Mouse (Mus musculus): ENCODE results near the gene Sept9. TPM values are rescaled to one million over a fixed set of nuclear protein-coding genes. Genes with fewer than 3 reads are reported as not detected.

Gene Sept9
- polyA plus RNA-seq, 1 experiment from 2014 or later, result 52.5 TPM

DNA sequence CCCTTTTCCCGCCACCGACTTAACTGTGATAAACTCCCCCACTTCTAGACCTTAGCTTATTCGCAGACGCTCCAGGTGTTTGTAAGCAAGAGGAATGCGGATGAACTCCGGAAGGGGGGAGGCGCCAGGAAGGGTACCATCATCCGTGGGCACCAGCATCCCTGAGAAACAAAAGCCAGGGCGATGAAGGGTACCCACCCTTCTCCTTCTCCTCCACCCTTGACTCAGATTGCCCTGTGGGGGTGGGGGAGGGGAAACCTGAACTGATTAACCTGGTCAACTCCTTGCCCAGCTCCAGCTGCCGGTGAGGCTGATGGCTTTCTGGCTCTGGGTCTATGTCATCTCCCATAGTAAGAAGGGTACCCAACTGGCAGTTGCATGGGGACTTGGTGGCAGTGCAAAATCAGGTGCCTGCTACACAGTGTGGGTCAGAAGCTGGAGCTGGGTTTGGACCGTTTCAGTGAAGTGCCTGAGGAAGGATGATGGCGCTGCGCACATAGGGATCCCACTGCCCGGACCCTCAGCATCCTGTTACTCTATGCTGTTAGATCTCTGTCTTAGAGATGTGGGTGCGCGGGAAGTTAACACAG lies 209.1 kb downstream of the Sept9 start:
- Histone ChIP-seq H3K4me2 (replicated peaks; ENCODE audit: low read depth, low read length) (peak overlapping the region; percentile 32; the same call in 1 of the 2 replicates), H3K27ac (ENCODE audit: low read length) (no peak overlapping the region), H3K4me1 (ENCODE audit: insufficient read depth, low read depth, low read length) (peaks cover 3% of the 10 kb centered on the region; the same call in 1 of the 2 replicates), H3K36me3 (ENCODE audit: insufficient read depth, low read length) (no peaks in the 10 kb centered on the region), H3K9ac (replicated peaks; ENCODE audit: low read depth) (no peak overlapping the region), H3K9me3 (ENCODE audit: low read length) (no peaks in the 10 kb centered on the region), H3K4me3 (ENCODE audit: low read depth, low read length) (no peak overlapping the region), H3K27me3 (replicated peaks; ENCODE audit: insufficient read depth, low read length) (peaks cover 16% of the 10 kb centered on the region)
- 7% methylated on average over 16 of the region's 16 CpGs for WGBS
- DNase-seq (ENCODE audit: low spot score) (no peak), ATAC-seq (no peak)
- TF ChIP-seq CTCF (IDR thresholded peaks at IDR 0.05) (no peak), EP300 (IDR thresholded peaks at IDR 0.05) (no peak)

DNA sequence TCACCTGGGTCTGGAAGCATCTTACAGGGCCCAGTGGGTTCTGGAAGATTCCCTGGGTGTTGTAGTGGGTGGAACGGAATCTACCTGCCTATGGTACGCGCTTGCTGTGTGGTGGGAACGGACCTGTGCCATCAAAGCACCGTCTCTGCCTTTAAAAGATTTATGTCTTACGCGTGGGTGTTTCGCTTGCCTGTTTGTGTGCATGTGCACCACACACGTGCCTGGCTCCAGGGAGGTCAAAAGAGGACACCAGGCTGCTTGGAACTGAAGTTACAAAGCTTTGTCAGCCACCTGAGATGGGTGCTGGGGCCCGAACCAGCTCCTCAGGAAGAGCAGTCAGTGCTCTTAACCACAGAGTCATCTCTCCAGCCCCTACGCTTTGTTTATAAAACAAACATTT lies 209.9 kb downstream of the Sept9 start:
- no peaks in the 10 kb centered on the region for H3K36me3 ChIP-seq (ENCODE audit: insufficient read depth, low read length)
- no peak overlapping the region for H3K4me3 ChIP-seq (ENCODE audit: low read depth, low read length)
- ATAC-seq (no peak), DNase-seq (ENCODE audit: low spot score) (no peak)
- no peaks in the 10 kb centered on the region for H3K9me3 ChIP-seq (ENCODE audit: low read length)
- H3K4me2 ChIP-seq (replicated peaks; ENCODE audit: low read depth, low read length), result no peak overlapping the region
- no peak overlapping the region for H3K27ac ChIP-seq (ENCODE audit: low read length)
- H3K27me3 ChIP-seq (replicated peaks; ENCODE audit: insufficient read depth, low read length), result peaks cover 23% of the 10 kb centered on the region
- no peak for TF ChIP-seq EP300 (IDR thresholded peaks at IDR 0.05)
- TF ChIP-seq CTCF (IDR thresholded peaks at IDR 0.05), result no peak
- peaks cover 3% of the 10 kb centered on the region; the same call in 1 of the 2 replicates for H3K4me1 ChIP-seq (ENCODE audit: insufficient read depth, low read depth, low read length)
- WGBS, result 51% methylated on average over 11 of the region's 11 CpGs
- no peak overlapping the region for H3K9ac ChIP-seq (replicated peaks; ENCODE audit: low read depth)

DNA sequence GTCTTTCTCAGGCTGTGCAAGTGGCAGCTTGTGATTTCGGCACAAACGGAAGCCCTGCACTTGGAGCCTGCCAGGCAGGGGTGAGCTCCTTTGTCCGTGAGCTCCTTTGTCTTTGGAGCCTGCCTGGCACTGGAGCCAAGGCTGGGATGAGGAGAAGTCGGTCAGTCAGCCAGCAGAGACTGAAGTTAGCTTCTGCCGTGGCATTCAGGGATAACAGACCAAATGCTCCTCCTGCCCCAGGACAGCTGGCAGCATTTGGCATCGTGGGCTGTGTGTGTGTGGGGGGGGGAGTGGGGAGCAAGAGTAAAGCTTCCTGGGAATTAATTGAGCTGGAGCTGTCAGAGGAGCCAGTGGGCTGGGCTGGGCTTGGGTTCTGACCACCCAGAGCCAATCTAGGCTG lies 210.6 kb downstream of the Sept9 start:
- Histone ChIP-seq H3K4me2 (replicated peaks; ENCODE audit: low read depth, low read length) (no peak overlapping the region), H3K27me3 (replicated peaks; ENCODE audit: insufficient read depth, low read length) (peaks cover 29% of the 10 kb centered on the region), H3K36me3 (ENCODE audit: insufficient read depth, low read length) (no peaks in the 10 kb centered on the region), H3K27ac (ENCODE audit: low read length) (no peak overlapping the region), H3K4me3 (ENCODE audit: low read depth, low read length) (no peak overlapping the region), H3K4me1 (ENCODE audit: insufficient read depth, low read depth, low read length) (peaks cover 6% of the 10 kb centered on the region; the same call in 1 of the 2 replicates), H3K9ac (replicated peaks; ENCODE audit: low read depth) (no peak overlapping the region), H3K9me3 (ENCODE audit: low read length) (no peaks in the 10 kb centered on the region)
- no peak for DNase-seq (ENCODE audit: low spot score)
- 12% methylated on average over 6 of the region's 6 CpGs for WGBS
- no peak for TF ChIP-seq EP300 (IDR thresholded peaks at IDR 0.05)
- no peak for TF ChIP-seq CTCF (IDR thresholded peaks at IDR 0.05)
- no peak for ATAC-seq

DNA sequence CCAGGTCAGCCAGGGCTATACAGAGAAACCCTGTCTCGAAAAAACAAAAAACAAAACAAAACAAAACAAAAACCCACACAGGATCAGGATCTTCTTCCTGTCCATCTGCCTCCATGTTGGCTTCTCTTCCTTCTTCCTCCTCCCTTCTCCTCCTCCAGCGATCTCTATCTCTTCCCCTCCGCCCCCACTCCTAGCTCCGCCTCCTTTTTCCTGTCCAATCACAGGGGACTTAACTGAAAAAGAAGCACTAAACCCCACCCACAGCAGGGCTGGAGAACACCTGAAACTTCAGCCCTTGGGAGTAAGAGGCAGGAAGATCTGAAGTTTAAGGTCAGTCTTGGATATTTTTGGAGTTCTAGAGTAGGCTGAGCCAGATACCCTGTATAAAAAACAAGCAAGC lies 212.2 kb downstream of the Sept9 start:
- TF ChIP-seq CTCF (IDR thresholded peaks at IDR 0.05) (no peak), EP300 (IDR thresholded peaks at IDR 0.05) (no peak)
- Histone ChIP-seq H3K4me3 (ENCODE audit: low read depth, low read length) (no peak overlapping the region), H3K9me3 (ENCODE audit: low read length) (no peaks in the 10 kb centered on the region), H3K36me3 (ENCODE audit: insufficient read depth, low read length) (no peaks in the 10 kb centered on the region), H3K4me1 (ENCODE audit: insufficient read depth, low read depth, low read length) (peaks cover 6% of the 10 kb centered on the region; the same call in 1 of the 2 replicates), H3K4me2 (replicated peaks; ENCODE audit: low read depth, low read length) (no peak overlapping the region), H3K27me3 (replicated peaks; ENCODE audit: insufficient read depth, low read length) (peaks cover 43% of the 10 kb centered on the region), H3K27ac (ENCODE audit: low read length) (no peak overlapping the region), H3K9ac (replicated peaks; ENCODE audit: low read depth) (no peak overlapping the region)
- ATAC-seq (no peak), DNase-seq (ENCODE audit: low spot score) (no peak)
- WGBS, result 69% methylated on average over 4 of the region's 4 CpGs

Other genes with a start within 250 kb of the Sept9 start
- 62.2 and 62.4 TPM in 2 replicates for gene Sec14l1, start 84.5 kb upstream of the Sept9 start, polyA plus RNA-seq (2015; fragmentation: Nextera tagmentation; extraction: Ambion mirVana)